Mouse (Mus musculus): ENCODE data around the gene Gpc5. TPM values are rescaled to one million over a fixed set of nuclear protein-coding genes. Genes with fewer than 3 reads are reported as not detected.

Gpc5 gene
- polyA plus RNA-seq, 1 experiment from 2014 or later: 2.0 TPM

DNA sequence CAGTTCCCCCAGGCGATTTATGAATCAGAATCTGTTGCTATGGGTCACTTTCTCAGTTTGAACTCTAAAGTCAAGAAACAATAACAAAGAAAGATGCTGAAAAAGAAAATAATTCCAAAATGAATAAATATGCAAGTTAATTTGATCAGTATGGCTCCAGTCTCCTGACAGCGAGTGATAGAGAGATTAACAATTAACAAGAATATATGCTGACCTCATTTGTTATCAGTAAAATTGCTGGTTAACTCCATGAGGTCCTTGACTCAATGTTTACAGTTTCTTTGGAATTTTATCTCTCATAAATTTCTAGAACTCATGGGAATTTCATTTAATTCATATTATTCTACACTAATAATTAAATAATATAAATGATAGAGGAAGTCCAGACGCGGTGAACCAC lies 1244.2 kb downstream of the Gpc5 start:
- Histone ChIP-seq H3K9me3 (replicated peaks) (no peaks in the 10 kb centered on the region), H3K27ac (no peak overlapping the region)
- 81% methylated on average over 4 of the region's 4 CpGs for WGBS

GRCm38 (mm10) chr14:116338395-116338794 lies 1246.4 kb downstream of the Gpc5 start:
- Histone ChIP-seq H3K27ac (no peak overlapping the region), H3K36me3 (no peaks in the 10 kb centered on the region), H3K4me1 (no peaks in the 10 kb centered on the region), H3K4me3 (no peak overlapping the region), H3K9ac (no peak overlapping the region), H3K27me3 (no peaks in the 10 kb centered on the region), H3K9me3 (replicated peaks) (no peaks in the 10 kb centered on the region), H3K4me2 (replicated peaks) (no peak overlapping the region)
- WGBS: 86% methylated on average over 3 of the region's 3 CpGs
- no peak for ATAC-seq (ENCODE audit: low FRiP score)

More for the DNA sequence above, 1244.2 kb downstream of the Gpc5 start:
- Histone ChIP-seq H3K4me1 (no peaks in the 10 kb centered on the region), H3K4me2 (replicated peaks) (no peak overlapping the region), H3K36me3 (no peaks in the 10 kb centered on the region), H3K4me3 (no peak overlapping the region), H3K27me3 (no peaks in the 10 kb centered on the region), H3K9ac (no peak overlapping the region)
- no peak for ATAC-seq (ENCODE audit: low FRiP score)

GRCm38 (mm10) chr14:116348560-116348959 lies 1256.5 kb downstream of the Gpc5 start:
- H3K4me3 ChIP-seq: no peak overlapping the region
- WGBS: 71% methylated on average over 3 of the region's 3 CpGs
- H3K9ac ChIP-seq: no peak overlapping the region

GRCm38 (mm10) chr14:116384602-116385001 lies 1292.6 kb downstream of the Gpc5 start:
- Histone ChIP-seq H3K36me3 (no peaks in the 10 kb centered on the region), H3K4me1 (no peaks in the 10 kb centered on the region), H3K27ac (no peak overlapping the region), H3K4me3 (no peak overlapping the region), H3K4me2 (replicated peaks) (no peak overlapping the region), H3K27me3 (no peaks in the 10 kb centered on the region), H3K9me3 (replicated peaks) (no peaks in the 10 kb centered on the region), H3K9ac (no peak overlapping the region)
- 72% methylated on average over 2 of the region's 2 CpGs for WGBS
- no peak for ATAC-seq (ENCODE audit: low FRiP score)

More at GRCm38 (mm10) chr14:116348560-116348959, 1256.5 kb downstream of the Gpc5 start:
- no peak overlapping the region for H3K4me2 ChIP-seq (replicated peaks)
- H3K9me3 ChIP-seq (replicated peaks): no peaks in the 10 kb centered on the region
- no peak overlapping the region for H3K27ac ChIP-seq
- no peaks in the 10 kb centered on the region for H3K4me1 ChIP-seq
- no peaks in the 10 kb centered on the region for H3K36me3 ChIP-seq
- H3K27me3 ChIP-seq: no peaks in the 10 kb centered on the region
- ATAC-seq (ENCODE audit: low FRiP score): no peak

GRCm38 (mm10) chr14:116415511-116415910 lies 1323.5 kb downstream of the Gpc5 start:
- Histone ChIP-seq H3K9me3 (replicated peaks) (no peaks in the 10 kb centered on the region), H3K9ac (no peak overlapping the region), H3K4me1 (no peaks in the 10 kb centered on the region), H3K4me2 (replicated peaks) (no peak overlapping the region), H3K27me3 (no peaks in the 10 kb centered on the region), H3K36me3 (no peaks in the 10 kb centered on the region), H3K4me3 (no peak overlapping the region), H3K27ac (no peak overlapping the region)
- no peak for ATAC-seq (ENCODE audit: low FRiP score)
- WGBS: 88% methylated on average over 3 of the region's 3 CpGs

- Histone ChIP-seq H3K27me3 (no peaks in the 10 kb centered on the region), H3K9me3 (replicated peaks) (no peaks in the 10 kb centered on the region), H3K4me3 (no peak overlapping the region), H3K4me2 (replicated peaks) (no peak overlapping the region), H3K36me3 (no peaks in the 10 kb centered on the region), H3K9ac (no peak overlapping the region), H3K4me1 (no peaks in the 10 kb centered on the region), H3K27ac (no peak overlapping the region)
- no peak for ATAC-seq (ENCODE audit: low FRiP score)
- 63% methylated on average over 4 of the region's 4 CpGs for WGBS
Observed at GRCm38 (mm10) chr14:116448219-116448618, 1356.2 kb downstream of the Gpc5 start.

- Histone ChIP-seq H3K4me3 (no peak overlapping the region), H3K4me2 (replicated peaks) (no peak overlapping the region), H3K36me3 (no peaks in the 10 kb centered on the region), H3K27me3 (no peaks in the 10 kb centered on the region), H3K9ac (no peak overlapping the region), H3K27ac (no peak overlapping the region), H3K9me3 (replicated peaks) (no peaks in the 10 kb centered on the region), H3K4me1 (no peaks in the 10 kb centered on the region)
- no peak for ATAC-seq (ENCODE audit: low FRiP score)
- 78% methylated on average over 3 of the region's 3 CpGs for WGBS
Observed at GRCm38 (mm10) chr14:116453356-116453755, 1361.3 kb downstream of the Gpc5 start.

GRCm38 (mm10) chr14:116456211-116456610 lies 1364.2 kb downstream of the Gpc5 start:
- H3K27ac ChIP-seq: no peak overlapping the region
- 57% methylated on average over 4 of the region's 4 CpGs for WGBS
- no peaks in the 10 kb centered on the region for H3K36me3 ChIP-seq
- H3K9ac ChIP-seq: no peak overlapping the region
- no peaks in the 10 kb centered on the region for H3K9me3 ChIP-seq (replicated peaks)
- ATAC-seq (ENCODE audit: low FRiP score): no peak
- no peak overlapping the region for H3K4me3 ChIP-seq
- H3K4me1 ChIP-seq: no peaks in the 10 kb centered on the region
- no peaks in the 10 kb centered on the region for H3K27me3 ChIP-seq
- H3K4me2 ChIP-seq (replicated peaks): no peak overlapping the region

- no peaks in the 10 kb centered on the region for H3K27me3 ChIP-seq
- H3K4me2 ChIP-seq (replicated peaks): no peak overlapping the region
- WGBS: 85% methylated on average over 8 of the region's 8 CpGs
- no peak for ATAC-seq (ENCODE audit: low FRiP score)
- H3K36me3 ChIP-seq: no peaks in the 10 kb centered on the region
- H3K9ac ChIP-seq: no peak overlapping the region
- H3K27ac ChIP-seq: no peak overlapping the region
- H3K9me3 ChIP-seq (replicated peaks): no peaks in the 10 kb centered on the region
- no peak overlapping the region for H3K4me3 ChIP-seq
- no peaks in the 10 kb centered on the region for H3K4me1 ChIP-seq
Observed at GRCm38 (mm10) chr14:116473378-116474179, 1381.6 kb downstream of the Gpc5 start.

DNA sequence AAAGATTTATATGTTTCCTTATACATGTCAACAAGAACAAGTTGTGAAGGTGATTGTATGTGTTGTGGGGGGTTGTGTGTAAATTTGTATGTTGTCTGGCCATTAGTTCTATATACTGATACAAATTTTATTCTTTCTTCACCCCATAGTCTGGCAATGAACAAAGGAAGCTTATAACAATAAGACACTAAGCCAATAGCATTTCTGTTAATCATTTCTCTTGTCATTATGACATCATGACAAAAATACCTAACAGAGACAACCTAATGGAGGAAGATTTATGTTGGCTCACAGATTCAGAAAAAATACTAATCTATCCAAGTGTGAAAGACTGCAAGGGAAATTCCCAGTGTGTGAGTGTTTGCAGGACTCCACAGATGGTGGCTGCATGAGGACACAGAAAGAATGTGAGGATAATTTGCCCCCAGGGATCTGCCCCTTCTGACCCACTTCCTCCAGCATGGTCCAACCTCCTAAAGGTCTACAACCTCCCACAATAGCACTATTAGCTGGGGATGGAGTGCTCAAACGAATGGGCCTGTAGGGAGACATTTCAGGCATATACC lies 1402.4 kb downstream of the Gpc5 start:
- H3K27ac ChIP-seq: no peak overlapping the region
- no peaks in the 10 kb centered on the region for H3K9me3 ChIP-seq (replicated peaks)
- WGBS: 30% methylated on average over 1 of the region's 1 CpGs
- no peaks in the 10 kb centered on the region for H3K36me3 ChIP-seq
- no peak for ATAC-seq (ENCODE audit: low FRiP score)
- no peak overlapping the region for H3K4me3 ChIP-seq
- no peak overlapping the region for H3K4me2 ChIP-seq (replicated peaks)
- no peaks in the 10 kb centered on the region for H3K27me3 ChIP-seq
- no peak overlapping the region for H3K9ac ChIP-seq
- H3K4me1 ChIP-seq: no peaks in the 10 kb centered on the region

GRCm38 (mm10) chr14:116538216-116538615 lies 1446.2 kb downstream of the Gpc5 start:
- H3K36me3 ChIP-seq: no peaks in the 10 kb centered on the region
- no peaks in the 10 kb centered on the region for H3K9me3 ChIP-seq (replicated peaks)
- no peak overlapping the region for H3K4me2 ChIP-seq (replicated peaks)
- no peak overlapping the region for H3K4me3 ChIP-seq
- H3K27me3 ChIP-seq: no peaks in the 10 kb centered on the region
- H3K4me1 ChIP-seq: no peaks in the 10 kb centered on the region
- ATAC-seq (ENCODE audit: low FRiP score): no peak
- H3K9ac ChIP-seq: no peak overlapping the region
- WGBS: 83% methylated on average over 3 of the region's 3 CpGs
- no peak overlapping the region for H3K27ac ChIP-seq

GRCm38 (mm10) chr14:116543746-116544145 lies 1451.7 kb downstream of the Gpc5 start:
- no peak overlapping the region for H3K27ac ChIP-seq
- H3K27me3 ChIP-seq: no peaks in the 10 kb centered on the region
- no peaks in the 10 kb centered on the region for H3K4me1 ChIP-seq
- H3K4me2 ChIP-seq (replicated peaks): no peak overlapping the region
- no peak overlapping the region for H3K4me3 ChIP-seq
- H3K36me3 ChIP-seq: no peaks in the 10 kb centered on the region
- H3K9ac ChIP-seq: no peak overlapping the region
- no peaks in the 10 kb centered on the region for H3K9me3 ChIP-seq (replicated peaks)
- ATAC-seq (ENCODE audit: low FRiP score): no peak

DNA sequence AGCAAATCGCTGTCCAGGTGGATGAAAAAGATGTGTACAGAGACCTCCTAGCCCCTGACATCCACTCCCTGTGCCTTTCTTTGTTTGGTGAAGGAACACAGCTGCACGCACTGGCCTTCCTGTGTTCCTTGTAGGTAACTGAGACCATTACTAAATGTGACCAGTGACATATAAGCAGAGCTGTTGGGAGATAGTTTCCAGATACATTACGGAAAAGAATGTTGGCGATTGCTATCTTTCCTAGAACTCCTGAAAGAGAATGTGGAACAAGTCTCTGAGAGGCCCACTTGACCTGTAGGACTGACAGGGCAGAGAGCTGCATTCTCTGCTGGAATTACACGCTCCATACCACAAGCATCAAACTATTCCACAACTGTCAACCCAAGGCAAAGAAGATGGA lies 1459.4 kb downstream of the Gpc5 start:
- Histone ChIP-seq H3K4me2 (replicated peaks) (no peak overlapping the region), H3K4me3 (no peak overlapping the region), H3K27me3 (no peaks in the 10 kb centered on the region), H3K9ac (no peak overlapping the region), H3K9me3 (replicated peaks) (no peaks in the 10 kb centered on the region), H3K4me1 (no peaks in the 10 kb centered on the region), H3K27ac (no peak overlapping the region), H3K36me3 (no peaks in the 10 kb centered on the region)
- ATAC-seq (ENCODE audit: low FRiP score): no peak
- WGBS: 56% methylated on average over 5 of the region's 5 CpGs

Measured in hindbrain, embryonic 12.5 days (tissue).